Mouse (Mus musculus): Measurements from ENCODE around the gene Smc1b.

GRCm38 (mm10) chr15:85143161-85143560, 11.4 kb upstream of the Smc1b start:
- TF ChIP-seq POLR2AphosphoS2 (IDR thresholded peaks at IDR 0.05; ENCODE audit: insufficient read length, low read depth) (no peak), POLR2A (IDR thresholded peaks at IDR 0.05; ENCODE audit: insufficient read length, low read depth) (no peak), TCF3 (IDR thresholded peaks at IDR 0.05; ENCODE audit: insufficient read length, low read depth) (no peak), MYOD1 (IDR thresholded peaks at IDR 0.05; ENCODE audit: control insufficient read depth in 1 of 3, insufficient read length in 2 of 3, low read depth in 2 of 3) (no peak), E2F4 (IDR thresholded peaks at IDR 0.05; ENCODE audit: insufficient read depth) (no peak), TCF12 (IDR thresholded peaks at IDR 0.05; ENCODE audit: insufficient read depth, poor library complexity, severe bottlenecking) (no peak)
